Mouse (Mus musculus): ENCODE data around the gene Prodh2.
"Not testable (repeated sequence)": the region's sequence is repeated elsewhere in the genome, so short reads cannot be mapped to it uniquely, and the experiment has no call there.

- not testable (repeated sequence) for TF ChIP-seq CTCF (conservative IDR thresholded peaks at IDR 0.05; ENCODE audit: insufficient read depth, insufficient read length, low read depth, low read length); POLR2A (IDR thresholded peaks at IDR 0.05; ENCODE audit: low read depth, low read length)
These were observed 17.3 kb upstream of the Prodh2 start for GRCm38 (mm10) chr7:30476136-30476535.
